Comparison of ENCODE assay signal across 8 mouse cellular contexts in the genomic region with DNA sequence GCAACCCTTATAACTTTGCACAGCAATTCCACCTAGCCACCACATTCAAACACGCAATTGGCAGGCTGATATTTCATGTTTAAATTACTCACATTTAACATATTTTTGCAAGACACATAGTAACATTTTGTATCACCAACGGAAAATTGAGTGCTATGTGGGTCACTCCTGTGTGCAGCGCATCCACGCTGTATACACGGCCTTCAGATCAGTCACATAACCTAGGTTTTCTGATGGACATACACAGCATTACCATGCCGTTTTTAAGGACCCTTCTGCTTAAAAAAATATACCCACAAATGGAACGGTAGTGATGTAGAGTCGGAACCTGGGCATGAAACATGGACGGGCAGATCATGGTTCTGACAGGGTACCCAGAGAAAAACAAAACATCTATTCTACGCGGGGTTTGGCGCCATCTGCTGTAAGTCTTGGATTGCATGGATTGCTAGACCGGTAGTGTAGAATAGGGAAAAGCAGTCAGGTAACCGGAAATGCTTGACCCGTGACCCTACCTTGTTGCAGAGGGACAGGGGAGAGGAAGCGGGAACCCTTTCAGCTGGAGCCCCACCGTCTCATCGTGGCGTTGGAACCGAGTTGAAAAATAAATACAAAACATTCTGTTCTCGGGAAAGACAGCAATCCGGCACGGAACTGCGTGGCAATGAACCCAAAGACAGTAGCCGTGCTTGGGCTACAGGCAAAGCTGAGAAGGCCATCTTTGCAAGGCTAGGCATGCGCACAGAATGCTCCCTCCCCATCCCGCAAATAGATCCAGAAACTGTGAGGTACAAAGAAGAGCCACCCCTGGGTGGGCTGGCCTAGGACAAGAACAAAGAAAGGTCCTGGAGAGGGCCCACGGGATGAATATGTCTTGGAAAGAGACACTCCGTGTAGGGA. TPM values are rescaled to one million over a fixed set of nuclear protein-coding genes. Genes with fewer than 3 reads are reported as not detected.
DNase-seq lines count a peak whose midpoint lies in the region; ATAC-seq and TF ChIP-seq lines count a peak whose summit lies in the region.

No protein-coding gene starts in this region.

- H3K27ac ChIP-seq in kidney, adult 2 months (ENCODE audit: insufficient read depth, low read depth, low read length) = no peak overlapping the region
- H3K27ac ChIP-seq in midbrain, embryonic 13.5 days = no peak overlapping the region

- peak overlapping the region; percentile 21 for H3K4me2 ChIP-seq in midbrain, embryonic 13.5 days (replicated peaks)

- ATAC-seq in granulocyte monocyte progenitor cell, adult 5-6 weeks (replicated peaks; ENCODE audit: poor library complexity, severe bottlenecking) = peak; percentile 49
- peak; percentile 79 for ATAC-seq in midbrain, embryonic 13.5 days

- no peak for TF ChIP-seq POLR2A in kidney, adult 2 months (IDR thresholded peaks at IDR 0.05; ENCODE audit: low read depth, low read length)

- H3K9ac ChIP-seq in midbrain, embryonic 13.5 days (replicated peaks) = no peak overlapping the region

- H3K27me3 ChIP-seq in kidney, adult 2 months (replicated peaks; ENCODE audit: control insufficient read depth, insufficient read depth, low read length) = no peaks in the 10 kb centered on the region
- 0 out of 2 replicates have a peak, but pooled peaks cover 3% of the 10 kb centered on the region for H3K27me3 ChIP-seq in midbrain, embryonic 13.5 days

- 40% methylated on average over 29 of the region's 29 CpGs for WGBS in kidney, adult 2 months
- 42% methylated on average over 29 of the region's 29 CpGs for WGBS in midbrain, embryonic 13.5 days

- TF ChIP-seq CTCF in kidney, adult 2 months (conservative IDR thresholded peaks at IDR 0.05; ENCODE audit: insufficient read depth, insufficient read length, low read depth, low read length) = peak; percentile 86

- intact Hi-C loops in left cerebral cortex, postnatal 36 days (cut with DNase I) = loop anchor here (5.0 kb wide), 1 partner anchor 42 kb away; no protein-coding TSS in a partner anchor

- no peaks in the 10 kb centered on the region for H3K9me3 ChIP-seq in midbrain, embryonic 13.5 days

- H3K4me1 ChIP-seq in kidney, adult 2 months (ENCODE audit: control insufficient read depth, insufficient read depth, low read length) = no peaks in the 10 kb centered on the region
- no peaks in the 10 kb centered on the region for H3K4me1 ChIP-seq in midbrain, embryonic 13.5 days (replicated peaks)

- peak; percentile 78 for DNase-seq in urinary bladder, postnatal 14 days (ENCODE audit: low spot score)
- no peak for DNase-seq in urinary bladder, postnatal 10 days (ENCODE audit: low spot score)
- peak; percentile 80 for DNase-seq in embryo, embryonic 11 days
- DNase-seq in kidney, adult 2 months = peak; percentile 83
- peak; percentile 54 to 75 for DNase-seq in left cerebral cortex, postnatal 36 days (ENCODE audit: low spot score in 2 of 2)
- DNase-seq in telencephalon, adult 2 months (ENCODE audit: low read depth, low spot score) = peak; percentile 31

- no peak overlapping the region for H3K4me3 ChIP-seq in kidney, adult 2 months (ENCODE audit: insufficient read depth, low read depth, low read length)
- no peak overlapping the region for H3K4me3 ChIP-seq in midbrain, embryonic 13.5 days (replicated peaks)

- H3K36me3 ChIP-seq in kidney, adult 2 months (ENCODE audit: control insufficient read depth, insufficient read depth, low read length) = no peaks in the 10 kb centered on the region
- no peaks in the 10 kb centered on the region for H3K36me3 ChIP-seq in midbrain, embryonic 13.5 days

RNA-seq across cellular contexts. Expression of a gene that starts 16.5 kb away (rescaled TPM):
- total RNA-seq in granulocyte monocyte progenitor cell, adult 5-6 weeks (2014; fragmentation: Nextera tagmentation) = not detected in 2 replicates
- not detected in 2 replicates for total RNA-seq in granulocyte monocyte progenitor cell, adult 5-6 weeks (2017)
- 0.45 TPM in 2 replicates for polyA plus RNA-seq in kidney, adult 2 months (2012; rRNA removed)
- total RNA-seq in left cerebral cortex, postnatal 36 days (2021) = under 1 TPM; 0.52 to 0.61 TPM
- polyA plus RNA-seq in midbrain, embryonic 13.5 days (2015; fragmentation: Nextera tagmentation; extraction: Ambion mirVana) = 0.38 and 0.48 TPM in 2 replicates

RNA-seq across cellular contexts. Expression of a gene that starts 24.4 kb away (rescaled TPM):
- total RNA-seq in granulocyte monocyte progenitor cell, adult 5-6 weeks (2014; fragmentation: Nextera tagmentation) = not detected in 2 replicates
- not detected in 2 replicates for total RNA-seq in granulocyte monocyte progenitor cell, adult 5-6 weeks (2017)
- not detected in 2 replicates for polyA plus RNA-seq in kidney, adult 2 months (2012; rRNA removed)
- not detected for total RNA-seq in left cerebral cortex, postnatal 36 days (2021)
- polyA plus RNA-seq in midbrain, embryonic 13.5 days (2015; fragmentation: Nextera tagmentation; extraction: Ambion mirVana) = not detected in 2 replicates

RNA-seq across cellular contexts. Expression of a gene that starts 38.4 kb away (rescaled TPM):
- total RNA-seq in granulocyte monocyte progenitor cell, adult 5-6 weeks (2014; fragmentation: Nextera tagmentation) = 5.8 and 17.9 TPM in 2 replicates
- 7.2 and 11.9 TPM in 2 replicates for total RNA-seq in granulocyte monocyte progenitor cell, adult 5-6 weeks (2017)
- polyA plus RNA-seq in kidney, adult 2 months (2012; rRNA removed) = 21.8 and 26.7 TPM in 2 replicates
- total RNA-seq in left cerebral cortex, postnatal 36 days (2021) = 10 to 100 TPM; 39.2 to 39.9 TPM
- 9.1 and 10.4 TPM in 2 replicates for polyA plus RNA-seq in midbrain, embryonic 13.5 days (2015; fragmentation: Nextera tagmentation; extraction: Ambion mirVana)
